ENCODE assay signal across 15 mouse cellular contexts in genomic region chr2:126002291-126002690, GRCm38 (mm10).
"Had no signal": no experiment of that assay in that cellular context is flagged by ENCODE, and none has a peak within 500 bp of the region (broad histone marks: within the 10 kb centered on the region; RNA-seq: fewer than 3 reads in every experiment).

No protein-coding gene starts in this region.

- H3K9ac ChIP-seq: neural tube, embryonic 15.5 days; stomach, embryonic 15.5 days had no signal

- H3K9me3 ChIP-seq: neural tube, embryonic 15.5 days; stomach, embryonic 15.5 days had no signal

- H3K27ac ChIP-seq: neural tube, embryonic 15.5 days; stomach, embryonic 15.5 days; stomach, postnatal 0 days had no signal

- H3K36me3 ChIP-seq: neural tube, embryonic 15.5 days; stomach, embryonic 15.5 days had no signal

- H3K27me3 ChIP-seq: neural tube, embryonic 15.5 days; stomach, embryonic 15.5 days had no signal

- DNase-seq: retina, postnatal 1 day; right cerebral cortex, adult 18-20 months; right cerebral cortex, postnatal 14 days; right cerebral cortex, postnatal 25 days; right cerebral cortex, postnatal 4 days; spleen, adult 18-20 months; thymus, adult 18-20 months; thymus, adult 2 months; thymus, postnatal 14 days; thymus, postnatal 25 days; thymus, postnatal 36 days; thymus, postnatal 4 days had no signal

- H3K4me1 ChIP-seq: neural tube, embryonic 15.5 days; stomach, embryonic 15.5 days had no signal

- H3K4me2 ChIP-seq: neural tube, embryonic 15.5 days; stomach, embryonic 15.5 days had no signal

- H3K4me3 ChIP-seq: neural tube, embryonic 15.5 days; stomach, embryonic 15.5 days had no signal
